In the genomic region with DNA sequence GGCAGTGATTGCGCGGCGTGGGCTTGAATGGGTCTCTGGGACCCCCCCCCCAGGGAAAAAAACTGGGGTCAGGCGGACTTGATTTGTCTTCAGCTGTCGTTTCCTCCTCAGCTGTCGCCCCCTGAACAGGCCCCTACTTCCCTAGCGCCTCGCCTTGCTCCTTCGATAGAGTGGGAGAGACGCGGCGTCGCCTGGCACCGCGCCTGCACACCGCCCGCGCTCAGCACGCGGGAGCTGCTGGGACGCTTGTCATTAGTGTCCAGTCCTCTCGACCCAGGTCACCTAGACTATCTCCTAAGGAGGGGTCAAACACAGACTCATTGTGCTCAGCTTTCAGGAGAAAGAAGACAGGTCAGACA, we compare ENCODE assay signal across 8 mouse cellular contexts. TPM values are rescaled to one million over a fixed set of nuclear protein-coding genes. Genes with fewer than 3 reads are reported as not detected.
DNase-seq lines count a peak whose midpoint lies in the region; ATAC-seq lines count a peak whose summit lies in the region.

No protein-coding gene starts in this region.

- H3K27me3 ChIP-seq in embryonic facial prominence, embryonic 11.5 days (ENCODE audit: control insufficient read depth, insufficient read depth, low read length), result no peaks in the 10 kb centered on the region

- ATAC-seq in embryonic facial prominence, embryonic 11.5 days (replicated peaks; ENCODE audit: insufficient number of reproducible peaks, low FRiP score, low TSS enrichment, low read depth), result peak; percentile 44

- peak overlapping the region; percentile 85 for H3K4me2 ChIP-seq in embryonic facial prominence, embryonic 11.5 days (ENCODE audit: low read depth, low read length)

- no peaks in the 10 kb centered on the region for H3K36me3 ChIP-seq in embryonic facial prominence, embryonic 11.5 days (replicated peaks; ENCODE audit: control insufficient read depth, insufficient read depth, low read depth, low read length)

- peak overlapping the region; percentile 98 for H3K9ac ChIP-seq in embryonic facial prominence, embryonic 11.5 days (replicated peaks; ENCODE audit: low read length)

- peak overlapping the region; percentile 88 for H3K4me3 ChIP-seq in embryonic facial prominence, embryonic 11.5 days (ENCODE audit: low read depth, low read length)

- DNase-seq in B cell, adult 2 months, result peak; percentile 40 to 49
- peak; percentile 65 for DNase-seq in NIH3T3 (ENCODE audit: low read depth)
- DNase-seq in embryonic facial prominence, embryonic 11.5 days (ENCODE audit: low spot score), result peak; percentile 74
- peak; percentile 69 to 71 for DNase-seq in heart, postnatal 10 days
- peak; percentile 29 to 73 for DNase-seq in kidney, postnatal 36 days
- peak; percentile 66 for DNase-seq in lung, postnatal 14 days
- peak; percentile 72 for DNase-seq in right cerebral cortex, postnatal 14 days
- no peak for DNase-seq in c-Kit-positive CD71-positive TER-119-positive erythroid progenitor cells, embryonic 14.5 days (ENCODE audit: low spot score)

- intact Hi-C loops in heart, postnatal 10 days (cut with DNase I), result loop anchor here (2.0 kb wide), 1 partner anchor 30 kb away; no protein-coding TSS in a partner anchor

- H3K27ac ChIP-seq in embryonic facial prominence, embryonic 11.5 days (replicated peaks; ENCODE audit: low read depth, low read length), result peak overlapping the region; percentile 91

- H3K4me1 ChIP-seq in embryonic facial prominence, embryonic 11.5 days (ENCODE audit: control insufficient read depth, insufficient read depth, low read length), result peaks cover 18% of the 10 kb centered on the region

- 0% methylated on average over 22 of the region's 22 CpGs for WGBS in embryonic facial prominence, embryonic 11.5 days

- H3K9me3 ChIP-seq in embryonic facial prominence, embryonic 11.5 days (replicated peaks; ENCODE audit: control insufficient read depth, low read length), result no peaks in the 10 kb centered on the region

RNA-seq across cellular contexts. Expression of gene Litaf, which starts 0.9 kb away (rescaled TPM):
- polyA plus RNA-seq in embryonic facial prominence, embryonic 11.5 days (2014; fragmentation: Nextera tagmentation; extraction: Ambion mirVana), result 92.5 and 94.4 TPM in 2 replicates
- total RNA-seq in heart, postnatal 10 days (2021), result 10 to 100 TPM; 39.9 to 42.8 TPM

RNA-seq across cellular contexts. Expression of gene Snn, which starts 6.1 kb away (rescaled TPM):
- polyA plus RNA-seq in embryonic facial prominence, embryonic 11.5 days (2014; fragmentation: Nextera tagmentation; extraction: Ambion mirVana), result 66.4 and 75.6 TPM in 2 replicates
- 10 to 100 TPM; 45.9 to 47.7 TPM for total RNA-seq in heart, postnatal 10 days (2021)
